Mouse (Mus musculus) urinary bladder, postnatal 25 days (tissue): ENCODE results near the gene 4930556J24Rik.
"Not testable (repeated sequence)": the region's sequence is repeated elsewhere in the genome, so short reads cannot be mapped to it uniquely, and the experiment has no call there.

Source experiments
- DNase-seq: peaks from one replicate; pipeline ENCODE4 v3.0.0; 2022; ENCODE audit warnings: low spot score

4930556J24Rik gene

DNA sequence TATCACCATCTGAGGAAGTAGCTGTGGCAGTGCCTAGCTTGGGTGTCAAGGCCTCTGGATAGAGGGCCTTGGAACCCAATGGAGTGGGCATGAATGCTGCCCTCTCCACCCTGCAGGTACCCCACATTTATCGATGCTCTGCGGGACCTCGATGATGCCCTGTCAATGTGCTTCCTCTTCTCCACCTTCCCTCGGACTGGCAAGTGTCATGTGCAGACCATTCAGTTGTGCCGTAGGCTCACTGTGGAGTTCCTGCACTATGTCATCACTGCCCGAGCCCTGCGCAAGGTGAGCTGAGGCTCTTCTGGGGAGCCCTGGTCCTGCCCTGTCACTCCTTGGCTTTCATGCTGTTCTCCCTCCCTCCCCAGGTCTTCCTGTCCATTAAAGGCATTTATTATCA is 3.5 kb downstream of the 4930556J24Rik start:
- DNase-seq: no peak

DNA sequence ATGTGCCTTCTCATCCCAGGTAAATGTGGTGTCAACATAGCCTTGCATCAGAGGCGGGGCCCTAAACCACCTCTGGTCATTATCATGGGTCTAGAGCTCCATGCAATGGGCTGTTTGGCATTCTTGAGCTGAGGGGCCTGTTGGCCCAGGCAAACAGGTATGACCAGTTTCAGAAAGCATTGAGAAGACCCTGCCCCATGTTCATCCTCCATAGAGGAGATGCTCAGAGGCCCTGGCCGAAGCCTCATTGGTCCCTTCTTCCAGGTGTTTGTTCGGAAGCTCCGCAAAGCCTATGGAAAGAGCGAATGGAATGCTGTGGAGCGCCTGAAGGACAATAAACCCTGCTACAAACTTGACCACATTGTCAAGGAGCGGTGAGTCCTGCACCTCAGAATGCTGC is 6.2 kb downstream of the 4930556J24Rik start:
- no peak for DNase-seq

DNA sequence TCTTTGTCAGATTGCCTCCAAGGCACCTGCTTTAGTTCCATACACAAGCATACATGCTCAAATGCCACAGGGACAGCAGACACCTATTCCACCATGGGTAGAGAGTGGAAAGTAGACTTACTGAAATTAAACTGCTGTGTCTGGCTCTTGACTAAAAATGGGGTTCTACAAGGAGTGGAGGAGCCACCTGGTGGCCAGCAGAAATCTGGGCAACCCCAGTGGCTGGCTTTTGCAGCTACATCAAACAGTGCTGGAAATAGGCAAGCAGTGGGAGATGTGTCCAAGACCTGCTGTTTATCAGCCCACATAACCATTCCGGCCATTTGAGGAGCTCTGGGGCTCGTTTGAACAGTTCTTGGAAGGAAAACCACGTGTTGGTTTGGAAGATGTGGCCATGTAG is 6.7 kb downstream of the 4930556J24Rik start:
- no peak for DNase-seq

DNA sequence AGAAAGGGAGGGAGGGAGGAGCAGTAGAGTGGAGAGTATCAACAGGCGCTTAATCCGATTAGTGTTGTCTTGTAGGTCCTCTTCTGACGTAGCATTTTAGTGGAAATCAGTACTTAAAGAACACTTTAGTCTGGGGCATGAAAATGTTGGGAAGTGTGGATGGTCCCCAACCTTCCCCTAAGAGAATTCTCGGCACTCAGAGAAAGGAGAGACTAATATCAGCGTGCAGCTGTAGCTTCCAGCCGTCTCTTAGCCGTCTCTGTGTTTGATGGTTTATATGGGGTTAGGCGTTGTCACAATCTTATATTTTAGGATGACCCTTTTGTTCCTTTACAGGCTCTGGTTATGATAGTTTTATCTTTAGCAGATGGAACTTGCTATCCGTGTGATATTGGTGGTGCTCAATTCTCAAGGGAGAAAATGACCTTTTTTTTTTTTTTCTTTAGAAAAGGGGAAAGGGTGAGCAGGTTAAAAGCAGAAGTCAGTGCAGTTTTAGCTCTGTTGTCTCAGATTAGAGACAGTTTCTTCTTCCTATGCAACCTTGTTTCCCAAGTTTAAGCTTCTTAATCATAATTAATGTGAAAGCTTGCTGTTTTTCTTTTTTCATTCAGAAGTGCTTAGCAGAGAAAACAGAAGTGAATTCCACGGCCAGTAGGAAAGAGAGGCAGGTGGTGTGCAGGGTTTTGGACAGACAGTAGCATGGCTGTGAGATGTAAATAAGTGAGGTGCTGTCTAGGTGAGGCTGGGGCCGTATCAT is 12.0 kb downstream of the 4930556J24Rik start:
- no peak for DNase-seq

DNA sequence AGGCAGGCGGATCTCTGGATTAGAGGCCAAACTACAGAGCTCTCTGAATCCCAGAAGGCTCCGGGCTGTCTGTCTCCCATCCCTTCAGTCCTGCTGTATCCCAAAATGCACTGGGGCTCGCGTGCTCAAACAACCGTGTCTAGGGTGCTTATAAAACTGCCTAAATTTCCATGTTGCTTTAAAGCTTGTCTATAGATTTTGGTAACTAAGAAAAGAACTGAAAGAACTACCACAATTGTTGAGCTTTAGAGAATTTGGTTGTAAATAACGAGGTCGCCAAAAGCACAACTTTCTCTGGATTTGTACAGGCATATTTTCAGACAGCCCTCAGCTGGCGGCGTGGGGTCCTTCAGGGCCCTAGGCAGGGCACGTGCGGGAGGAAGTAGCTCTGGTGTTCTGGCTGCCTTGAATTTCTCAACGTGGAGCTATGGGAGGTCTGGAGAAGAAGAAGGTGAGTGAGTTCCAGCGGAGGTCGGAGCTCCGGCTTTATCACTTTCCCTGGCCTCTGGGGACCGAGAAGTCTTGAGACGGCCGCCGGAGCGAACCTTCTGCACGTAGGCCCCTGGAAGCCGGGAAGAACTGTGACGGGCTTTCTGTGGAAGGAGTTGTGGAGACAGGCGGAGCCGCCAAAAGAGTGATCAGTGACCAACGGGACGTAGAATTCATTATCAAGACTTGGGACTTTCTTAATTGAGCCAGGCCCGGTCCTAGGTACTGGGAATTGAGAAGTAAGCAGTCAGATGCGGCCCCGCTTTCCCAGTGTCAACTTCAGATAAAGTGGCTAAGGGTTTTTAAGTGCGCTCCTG is 12.8 kb downstream of the 4930556J24Rik start, which contains the start of gene Pes1:
Gene Pes1 (plus strand): TSS at position 366 of the 806 bp plus-strand sequence.
- DNase-seq: peak; percentile 68

DNA sequence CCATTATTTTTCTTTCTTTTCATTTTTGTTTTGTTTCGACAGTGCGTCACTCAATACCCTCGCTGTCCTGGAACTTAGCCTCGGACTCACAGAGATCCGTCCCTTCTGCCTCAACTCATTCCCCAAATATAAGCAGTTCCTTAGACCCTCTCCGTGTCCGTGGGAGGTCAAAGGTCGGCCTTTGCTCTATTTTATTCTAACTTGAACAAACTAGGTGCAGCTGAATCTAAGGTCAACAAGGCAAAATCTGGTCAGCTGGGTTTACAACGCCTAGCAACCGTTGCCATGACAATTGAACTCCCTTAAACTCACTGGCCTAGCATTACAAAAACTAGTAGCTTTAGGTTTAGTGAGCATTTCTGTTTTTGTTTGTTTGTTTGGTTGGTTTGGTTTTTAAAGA is 13.4 kb downstream of the 4930556J24Rik start:
- DNase-seq: no peak

DNA sequence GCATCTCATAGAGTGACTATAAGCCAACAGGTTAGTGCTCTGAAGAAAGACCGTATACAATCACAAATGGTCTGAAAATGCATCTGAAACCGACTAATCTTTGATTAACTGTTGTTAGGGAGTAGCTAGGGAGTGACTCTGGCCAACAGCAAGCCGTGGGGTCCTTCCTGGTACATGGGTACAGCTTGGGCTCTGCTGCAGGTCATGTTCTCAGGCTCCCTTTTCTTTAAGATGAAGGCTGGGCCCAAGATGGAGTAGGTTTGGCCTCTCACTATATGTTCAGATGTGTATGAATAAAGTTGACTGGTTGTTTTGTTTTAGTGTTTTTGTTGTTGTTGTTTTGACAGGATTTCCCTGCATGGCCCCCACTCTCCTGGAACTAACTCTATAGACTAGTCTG is 14.8 kb downstream of the 4930556J24Rik start:
- no peak for DNase-seq

DNA sequence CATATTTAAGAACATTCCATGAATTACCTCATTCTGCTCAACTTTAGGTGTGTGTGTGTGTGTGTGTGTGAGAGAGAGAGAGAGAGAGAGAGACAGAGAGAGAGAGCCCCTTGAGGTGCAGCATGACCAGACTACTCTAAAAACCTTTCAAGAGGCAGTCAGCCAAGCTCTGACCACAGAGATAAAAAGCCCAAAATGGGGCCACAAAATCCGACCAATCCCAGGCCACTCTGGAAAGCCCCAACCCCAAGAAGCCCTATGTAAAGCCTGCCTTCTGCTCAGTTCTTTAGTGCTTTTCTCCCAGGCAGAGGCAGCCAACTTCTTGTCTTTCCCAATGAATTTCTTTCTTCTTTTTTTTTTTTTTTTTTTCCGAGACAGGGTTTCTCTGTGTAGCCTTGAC is 15.7 kb downstream of the 4930556J24Rik start:
- DNase-seq: no peak

DNA sequence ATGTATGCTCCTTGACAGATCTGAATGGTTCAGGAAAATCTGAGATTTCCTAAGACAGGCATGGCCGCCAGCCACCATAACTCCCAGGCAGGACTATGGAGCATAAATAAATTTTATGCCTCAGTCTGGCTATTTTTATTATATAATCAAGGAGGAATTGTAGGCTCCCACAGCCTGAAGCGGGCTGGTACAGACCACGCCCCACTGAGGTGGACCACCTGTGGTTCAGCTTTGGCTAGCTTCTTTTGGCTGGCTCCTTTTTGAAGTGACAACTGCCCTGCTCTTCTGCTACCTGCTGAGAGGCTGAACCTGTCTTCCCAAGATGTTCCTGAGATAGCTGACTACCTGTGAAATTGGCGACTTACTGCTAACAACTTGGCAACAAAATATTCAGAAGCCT is 21.2 kb downstream of the 4930556J24Rik start:
- not testable (repeated sequence) for DNase-seq

DNA sequence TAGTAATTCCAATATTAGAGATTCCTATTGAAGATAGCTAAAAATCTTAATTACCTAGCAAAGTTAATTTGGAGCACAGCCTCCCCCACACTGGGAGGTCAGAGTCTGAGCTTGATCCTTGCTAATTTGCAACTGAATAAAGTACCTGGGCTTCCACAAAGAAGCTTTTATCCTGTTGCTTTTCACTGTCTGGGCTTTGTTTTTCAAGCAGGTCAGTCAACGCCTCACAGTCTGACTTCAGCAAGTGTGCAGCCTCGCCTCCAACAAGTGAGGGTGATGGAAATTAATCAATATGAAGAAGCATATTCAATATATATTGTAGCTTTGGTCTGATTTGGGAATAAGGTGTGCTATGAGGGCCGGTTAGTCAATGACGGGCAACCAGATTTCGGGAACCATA is 21.7 kb downstream of the 4930556J24Rik start:
- DNase-seq: not testable (repeated sequence)

DNA sequence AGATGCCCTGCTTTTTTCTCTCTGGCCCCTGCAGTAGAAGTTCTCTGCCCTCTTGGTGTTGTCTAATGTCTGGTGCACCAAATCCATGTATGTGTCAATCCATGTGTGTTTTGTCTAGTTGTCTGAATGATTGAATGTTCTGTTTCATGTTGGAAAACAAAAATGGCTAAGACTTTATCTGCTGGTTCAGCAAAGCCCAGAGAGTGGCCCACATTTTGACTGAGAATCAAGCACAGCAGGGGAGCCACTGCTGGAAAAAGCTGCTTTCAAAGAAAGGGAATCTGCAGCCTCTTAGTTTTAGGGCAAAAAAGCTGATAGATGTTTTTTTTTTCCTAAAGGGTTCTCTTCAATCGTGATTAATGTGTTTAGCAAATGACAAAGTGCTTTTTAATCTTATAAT is 30.2 kb downstream of the 4930556J24Rik start:
- no peak for DNase-seq

DNA sequence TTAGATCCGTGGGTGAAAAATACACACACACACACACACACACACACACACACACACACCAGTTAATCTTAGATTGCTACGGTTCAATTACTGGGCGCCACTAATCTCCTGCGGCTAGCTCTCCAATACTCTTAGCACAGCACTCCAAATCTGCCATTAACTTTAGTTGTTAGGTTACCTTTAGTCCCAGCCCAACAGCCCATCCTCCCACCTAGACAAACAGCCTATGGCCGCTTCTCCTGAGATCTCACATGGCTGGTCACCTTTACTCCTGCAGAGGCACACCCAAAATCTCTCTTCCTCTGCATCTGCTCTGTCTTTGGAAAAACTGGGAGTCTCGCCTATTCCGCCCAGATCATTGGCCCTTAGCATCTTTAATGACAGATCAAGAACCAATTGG is 35.2 kb downstream of the 4930556J24Rik start:
- no peak for DNase-seq

DNA sequence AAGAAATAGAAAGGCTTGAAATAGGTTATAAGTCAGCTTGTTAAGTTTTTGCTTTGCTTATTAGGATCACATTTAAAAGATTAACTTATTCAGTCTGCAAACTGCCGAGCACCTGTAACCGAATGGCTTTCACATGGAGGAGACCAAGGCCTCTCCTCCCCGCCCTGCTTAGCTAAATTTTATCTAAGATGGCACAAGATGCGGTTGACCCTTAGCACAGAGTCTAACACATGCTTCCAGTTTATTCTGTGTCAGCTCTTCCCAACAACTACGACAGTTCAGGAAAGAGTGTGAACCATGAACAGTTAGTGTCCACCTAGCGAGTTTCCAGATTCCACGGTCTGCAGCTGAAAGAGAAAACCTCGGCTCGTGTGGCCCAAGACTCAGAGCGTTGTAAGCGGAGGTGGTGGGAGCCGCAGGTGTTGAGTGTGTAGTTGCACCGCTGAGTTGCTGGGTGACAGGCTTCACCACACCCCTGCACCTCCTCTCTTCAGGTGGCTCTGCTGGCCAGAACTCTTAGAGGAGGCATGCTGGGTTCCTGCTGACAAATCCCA is 39.2 kb downstream of the 4930556J24Rik start:
- no peak for DNase-seq

DNA sequence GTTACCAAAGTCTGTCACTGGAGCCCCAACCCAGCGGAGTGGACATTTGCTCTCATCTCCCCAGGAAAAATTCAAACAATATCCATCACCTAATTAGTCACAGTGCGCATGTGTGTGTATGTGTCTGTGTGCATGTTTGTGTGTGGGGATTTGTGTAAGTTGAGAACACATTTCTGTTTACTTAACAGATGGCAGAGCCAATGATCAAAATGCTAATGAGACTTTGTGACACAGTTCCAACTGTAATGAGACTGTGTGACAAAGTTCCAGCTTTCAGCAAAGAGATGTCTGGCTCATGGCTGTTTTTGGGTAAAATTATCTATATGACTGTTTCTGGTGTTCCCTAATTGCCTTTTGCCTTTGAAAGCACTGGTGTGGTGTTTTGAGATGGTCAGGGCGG is 40.3 kb downstream of the 4930556J24Rik start:
- DNase-seq: no peak

DNA sequence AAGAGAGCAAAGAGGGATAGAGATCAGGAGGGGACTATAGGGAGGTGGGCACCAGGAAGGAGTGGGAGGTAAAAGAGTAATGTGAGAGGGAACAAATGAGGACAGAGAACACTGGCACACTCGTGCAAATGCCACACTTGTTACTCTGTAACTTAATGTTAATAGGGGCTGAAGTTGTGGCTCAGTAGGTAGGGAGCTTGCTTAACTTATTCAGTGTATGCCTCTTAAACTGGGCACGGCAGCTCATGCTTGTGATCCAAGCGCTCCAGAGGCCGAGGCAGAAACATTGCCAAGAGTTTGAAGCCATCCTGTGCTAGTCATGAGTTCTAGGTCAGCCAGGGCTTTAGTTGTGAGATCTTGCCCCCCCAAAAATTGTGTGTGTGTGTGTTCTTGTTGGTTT is 41.4 kb downstream of the 4930556J24Rik start:
- DNase-seq: no peak

DNA sequence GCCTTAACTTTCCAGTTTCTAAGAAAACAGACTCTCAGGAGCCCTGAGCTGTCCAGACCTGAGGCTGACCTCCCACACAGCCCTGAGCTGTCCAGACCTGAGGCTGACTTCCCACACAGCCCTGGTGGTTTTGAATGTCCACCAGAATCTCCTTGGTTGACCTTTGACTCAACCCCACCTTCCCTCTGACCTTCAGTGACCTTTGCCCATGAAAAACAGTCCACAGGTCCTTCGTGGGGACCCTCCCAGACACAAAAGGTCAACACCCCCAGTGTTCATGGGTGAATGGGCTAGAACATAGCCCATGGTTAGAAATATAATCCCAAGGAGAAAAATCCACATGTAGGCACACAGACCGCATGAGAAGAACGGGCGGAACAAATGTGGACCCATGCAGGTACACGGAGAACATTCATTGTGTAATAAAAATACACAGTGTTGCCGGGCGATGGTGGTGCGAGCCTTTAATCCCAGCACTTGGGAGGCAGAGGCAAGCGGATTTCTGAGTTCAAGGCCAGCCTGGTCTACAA is 42.8 kb downstream of the 4930556J24Rik start:
- no peak for DNase-seq

DNA sequence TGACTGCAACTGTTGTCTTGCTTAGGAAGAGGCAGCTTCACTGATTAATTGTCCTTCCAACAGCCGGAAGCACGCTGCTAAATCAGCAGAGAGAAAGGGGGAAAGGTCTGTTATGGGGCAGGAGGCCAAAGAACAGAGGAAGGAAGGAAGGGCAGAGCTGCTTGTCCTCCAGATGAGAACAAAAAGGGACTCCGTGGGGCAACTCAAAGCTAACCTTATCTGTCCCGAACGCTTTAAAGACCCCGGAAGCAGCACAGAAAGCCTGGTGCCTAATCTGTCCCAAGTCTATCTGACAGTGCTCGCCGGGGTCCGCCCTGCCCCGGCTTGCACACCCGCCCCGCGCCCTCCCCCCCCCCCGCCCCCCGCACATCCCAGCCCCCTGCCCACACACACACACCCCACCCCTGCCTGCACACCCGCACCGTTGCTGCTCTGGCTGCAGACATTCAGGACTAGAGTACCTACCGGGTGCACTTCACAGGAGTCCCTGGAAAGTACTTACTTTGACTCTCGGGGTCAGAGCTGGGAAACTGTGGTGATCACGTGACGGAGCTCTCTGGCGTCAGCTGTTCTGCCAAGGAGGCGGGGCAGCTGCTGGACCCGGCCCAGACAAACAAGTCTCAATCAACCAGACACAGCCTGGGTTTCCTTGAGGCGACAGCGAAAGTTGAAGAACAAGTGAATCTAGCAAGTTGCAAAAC is 44.9 kb downstream of the 4930556J24Rik start, which contains the start of gene Tcn2:
Gene Tcn2 (minus strand): TSS at position 649 of the 701 bp plus-strand sequence.
- DNase-seq: peak; percentile 74

DNA sequence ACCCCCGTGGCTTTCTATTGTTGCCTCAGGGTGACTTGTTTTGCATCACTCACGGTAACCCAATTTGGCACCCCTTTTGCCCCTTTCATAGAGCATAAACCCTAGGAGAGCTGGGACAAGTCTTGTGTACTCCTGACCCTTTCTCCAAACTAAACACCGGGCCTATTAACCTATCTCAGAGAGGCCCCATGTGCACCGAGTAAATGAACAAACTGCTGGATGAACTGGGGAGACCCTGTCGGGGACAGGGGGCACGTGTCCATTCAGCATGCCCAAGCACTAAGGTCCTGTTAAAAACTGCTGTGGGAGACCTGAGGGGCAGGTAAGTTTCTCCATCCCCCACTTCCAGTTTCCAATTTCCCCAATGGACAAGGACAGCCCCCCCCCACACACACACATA is 45.6 kb downstream of the 4930556J24Rik start:
- DNase-seq: no peak

DNA sequence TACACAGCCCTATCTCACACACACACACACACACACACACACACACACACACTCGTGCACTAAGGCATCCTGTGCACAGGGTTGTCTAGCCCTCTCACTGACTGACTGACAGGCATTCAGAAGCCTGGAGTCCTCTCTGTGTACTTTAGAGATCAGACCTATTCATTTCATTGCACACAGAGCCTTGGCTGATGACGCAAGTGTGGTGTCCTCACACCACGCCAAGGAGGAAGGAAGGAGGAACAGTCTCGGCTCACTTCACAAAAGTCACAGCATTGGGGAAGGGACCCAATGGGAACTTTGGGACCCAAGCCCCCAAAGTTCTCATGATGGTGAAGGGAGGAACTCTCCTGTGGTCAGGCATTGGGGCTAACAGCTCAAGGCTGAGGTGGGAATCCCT is 46.6 kb downstream of the 4930556J24Rik start:
- DNase-seq: no peak

DNA sequence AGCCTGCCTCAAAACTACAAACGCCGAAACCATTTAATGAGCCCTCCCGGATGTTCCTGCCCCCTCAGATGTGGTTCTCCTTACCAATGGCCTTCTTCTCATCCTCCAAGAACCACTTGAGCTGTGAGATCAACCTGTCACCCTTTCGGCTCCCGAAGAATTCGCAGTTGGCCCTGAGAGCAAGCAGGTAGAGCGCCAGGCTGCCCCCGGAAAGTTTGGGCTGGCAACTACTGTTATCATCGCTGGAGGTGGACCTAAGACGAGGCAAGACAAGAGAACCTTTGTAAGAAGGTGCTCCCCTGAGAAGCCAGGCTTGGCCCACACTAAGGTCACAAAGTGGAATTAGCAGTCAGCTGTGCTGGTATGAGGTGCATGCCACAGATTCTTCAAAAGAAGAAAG is 50.7 kb downstream of the 4930556J24Rik start:
- no peak for DNase-seq

DNA sequence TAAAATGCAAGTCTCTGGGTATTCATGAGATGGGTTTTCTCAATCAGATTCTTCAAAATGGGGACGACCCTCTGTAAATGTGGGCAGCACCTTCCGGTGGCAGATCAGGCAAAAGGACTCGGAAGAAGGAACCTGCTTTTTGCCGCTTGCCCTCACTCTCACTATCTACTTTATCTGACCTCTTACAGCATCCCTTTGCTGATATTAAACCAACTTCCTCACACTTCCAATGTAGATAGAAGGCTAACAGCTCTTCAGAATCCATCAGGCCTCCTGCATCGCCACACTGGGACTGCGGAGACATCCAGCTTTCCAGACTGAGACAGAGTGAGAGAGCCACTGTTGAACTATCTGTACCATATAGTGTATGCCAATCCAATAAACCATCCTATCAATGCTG is 53.8 kb downstream of the 4930556J24Rik start:
- no peak for DNase-seq

DNA sequence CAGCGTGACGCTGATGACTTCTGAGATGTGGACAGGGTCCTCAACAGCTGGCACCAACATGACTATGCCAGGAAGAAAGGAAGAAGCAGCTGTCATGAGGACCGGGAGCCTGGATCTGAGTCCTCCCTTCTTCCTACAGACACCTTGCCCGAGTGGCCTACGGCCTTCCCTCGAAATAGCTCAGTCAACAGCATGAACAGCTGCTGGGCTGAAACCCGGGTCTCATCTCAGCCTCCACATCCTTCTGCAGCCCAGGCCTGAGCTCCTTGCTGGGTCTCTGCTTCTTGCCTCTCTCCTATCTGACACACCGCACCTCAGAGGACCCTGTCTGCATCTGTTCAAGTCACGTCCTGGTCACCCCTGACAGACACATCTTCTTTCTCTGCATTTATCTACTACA is 54.5 kb downstream of the 4930556J24Rik start:
- DNase-seq: no peak
